Mouse (Mus musculus) lung, embryonic 15.5 days (tissue): Measurements from ENCODE around the gene Cacnb1. TPM values are rescaled to one million over a fixed set of nuclear protein-coding genes. Genes with fewer than 3 reads are reported as not detected.

Source experiments
- microRNA-seq: library from miRNA; unstranded; fragments of <30 nt; microRNA quantifications from one replicate; pipeline ENCODE4, GENCODE M21; 2016
- polyA plus RNA-seq: library from polyadenylated mRNA; unstranded; fragments of >200 nt; fragmentation: Nextera tagmentation; extraction: Ambion mirVana; gene quantifications from 2 replicates; pipeline ENCODE4 v1.2.1, GENCODE M21; 2015

The Cacnb1 gene
- polyA plus RNA-seq, 1 experiment from 2014 or later, result 4.9 TPM

Small RNA genes within 50 kb of the gene (microRNA-seq; reads per million reads assigned to microRNA genes)
- not detected for gene Gm27597

Other genes starting within 250 kb of the Cacnb1 start
- gene 1700001P01Rik, start 247.1 kb downstream of the Cacnb1 start, polyA plus RNA-seq, result 0.85 TPM in 1 of 2 replicates, not detected in the other
- 457 and 490 TPM in 2 replicates for gene Rpl23, start 240.6 kb downstream of the Cacnb1 start, polyA plus RNA-seq
- 153 and 160 TPM in 2 replicates for gene Lasp1, start 224.0 kb downstream of the Cacnb1 start, polyA plus RNA-seq
- 4.2 and 4.4 TPM in 2 replicates for gene B230217C12Rik, start 182.3 kb downstream of the Cacnb1 start, polyA plus RNA-seq
- gene Fbxo47, start 138.9 kb downstream of the Cacnb1 start, polyA plus RNA-seq, result 0.42 and 0.64 TPM in 2 replicates
- 0.89 and 1.3 TPM in 2 replicates for gene Plxdc1, start 36.6 kb downstream of the Cacnb1 start, polyA plus RNA-seq
- 6.8 and 9.0 TPM in 2 replicates for gene Arl5c, start 26.9 kb downstream of the Cacnb1 start, polyA plus RNA-seq
- gene Rpl19, start 3.7 kb upstream of the Cacnb1 start, polyA plus RNA-seq, result 1,039 and 1,081 TPM in 2 replicates
- gene Stac2, start 30.4 kb upstream of the Cacnb1 start, polyA plus RNA-seq, result 0.06 and 0.16 TPM in 2 replicates
- gene Fbxl20, start 127.4 kb upstream of the Cacnb1 start, polyA plus RNA-seq, result 14.0 and 17.6 TPM in 2 replicates
- 57.8 and 60.8 TPM in 2 replicates for gene Med1, start 170.3 kb upstream of the Cacnb1 start, polyA plus RNA-seq
- gene Cdk12, start 180.0 kb upstream of the Cacnb1 start, polyA plus RNA-seq, result 8.8 and 10.0 TPM in 2 replicates